Mouse (Mus musculus) olfactory bulb, adult 2 months (tissue): ENCODE data around the gene Bfar.

Experiments
- CTCF ChIP-seq: fragments of 200-500 bp; IDR thresholded peaks from 2 replicates; pipeline ENCODE4 v1.5.1; 2012; ENCODE audit warnings: low read depth, mild to moderate bottlenecking, low read length, moderate library complexity; ENCODE audit not compliant: insufficient read depth
- POLR2A ChIP-seq: fragments of 200-500 bp; IDR thresholded peaks from 2 replicates; pipeline ENCODE4 v1.6.1; 2012; ENCODE audit warnings: mild to moderate bottlenecking, low read depth, low read length, moderate library complexity; ENCODE audit not compliant: insufficient read depth

DNA sequence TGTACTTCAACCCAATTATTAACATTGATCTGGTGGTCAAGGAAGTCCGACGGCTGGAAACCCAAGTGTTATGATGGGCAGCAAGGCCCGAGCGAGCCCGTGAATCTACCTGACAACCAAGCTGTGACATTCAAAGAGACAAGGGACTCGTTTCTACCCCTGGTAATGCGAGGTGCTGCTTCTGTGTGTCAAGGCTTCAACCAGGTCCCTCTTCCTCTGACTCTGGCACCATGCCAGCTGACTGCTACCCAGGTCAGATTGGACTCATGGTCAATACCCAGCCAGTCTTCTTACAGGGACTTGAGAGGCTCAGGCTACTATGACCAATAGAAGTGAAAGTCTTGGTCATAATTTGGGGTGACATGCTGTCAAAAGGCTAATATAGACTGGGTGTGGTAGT lies 30.5 kb downstream of the Bfar start:
- no peak for TF ChIP-seq CTCF
- TF ChIP-seq POLR2A, result no peak
